Mouse (Mus musculus) lung, adult 2 months (tissue): ENCODE measurements around the gene D2hgdh.

Experiments used
- CTCF ChIP-seq: fragments of 200-500 bp; IDR thresholded peaks from 2 replicates; pipeline ENCODE4 v1.5.1; 2011; ENCODE audit warnings: mild to moderate bottlenecking, low read length, control low read depth; ENCODE audit not compliant: insufficient read depth
- POLR2A ChIP-seq: fragments of 200-500 bp; IDR thresholded peaks from 2 replicates; pipeline ENCODE4 v1.6.1; 2011; ENCODE audit warnings: low read depth, mild to moderate bottlenecking, control low read depth, low read length, borderline replicate concordance; ENCODE audit errors: extremely low read depth

DNA sequence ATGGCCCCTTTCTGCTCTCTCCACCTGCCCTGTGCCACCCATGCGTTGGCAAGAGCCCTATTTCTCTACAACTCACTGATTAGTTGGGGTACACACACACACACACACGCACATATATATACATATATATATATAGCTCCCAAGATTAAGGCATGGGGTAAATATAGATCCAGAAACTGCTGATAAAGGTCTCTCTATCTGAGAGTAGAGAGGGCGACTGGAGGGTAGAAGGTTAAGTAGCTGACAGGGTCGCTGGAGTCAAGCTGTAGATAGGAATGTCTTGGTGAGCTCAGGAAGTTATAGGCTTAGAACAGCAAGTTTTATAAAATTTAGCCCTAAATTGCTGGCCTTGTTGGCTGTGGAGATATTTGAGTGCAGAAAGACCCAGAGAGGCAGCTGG lies 19.9 kb upstream of the D2hgdh start:
- TF ChIP-seq CTCF (no peak), POLR2A (no peak)
